Mouse (Mus musculus) cerebellum, postnatal 10 days (tissue): ENCODE measurements around the gene Prr22.
A peak's percentile ranks its signal among the peaks of the same experiment; 100 is the strongest.

Experiments
- DNase-seq, 2 experiments: peaks; one replicate each; pipeline ENCODE4 v3.0.0; 2021; ENCODE audit warnings: mixed read lengths in 2 of 2

The Prr22 gene

GRCm38 (mm10) chr17:56769950-56770349 is at the start of gene Prr22:
Gene Prr22, plus strand, starts transcription at chr17:56770250.
- no peak for DNase-seq

GRCm38 (mm10) chr17:56722441-56722840 is 47.6 kb upstream of the Prr22 start:
- no peak for DNase-seq

DNA sequence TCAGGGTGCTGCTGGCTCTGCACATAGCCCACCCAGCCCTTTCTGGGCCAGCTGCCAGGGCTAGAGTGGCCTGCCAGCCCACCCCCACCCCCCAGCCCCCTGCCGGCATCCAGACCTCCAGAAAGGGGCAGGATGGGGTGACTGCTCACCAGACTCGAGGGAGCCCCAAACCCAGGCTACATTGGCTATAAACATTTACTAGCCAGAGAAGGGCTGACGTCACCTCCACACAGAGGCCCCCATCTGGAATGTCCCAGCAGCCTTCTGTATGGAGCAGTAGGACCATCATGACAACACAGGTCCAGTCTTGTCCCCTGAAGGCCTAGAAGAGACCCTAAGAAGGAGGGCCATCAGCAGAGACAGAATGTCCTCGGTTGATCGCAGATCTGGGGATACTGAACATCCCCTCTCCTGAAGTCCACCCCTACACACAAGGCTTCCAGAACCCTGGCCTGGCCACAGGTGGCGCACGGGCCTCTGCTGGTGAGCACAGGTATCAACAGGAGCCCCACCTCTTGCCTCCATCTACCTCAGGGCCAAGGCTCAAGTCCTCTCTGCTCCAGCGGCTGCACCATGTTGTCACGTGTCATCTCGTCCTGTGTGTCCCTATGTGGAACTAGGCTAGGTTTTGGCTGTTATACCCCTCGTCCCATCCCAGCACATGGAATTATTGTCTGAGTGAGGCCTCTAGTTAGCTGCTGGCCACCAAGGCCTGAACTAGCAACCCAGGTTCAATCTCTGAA is 46.5 kb upstream of the Prr22 start:
- DNase-seq: no peak

GRCm38 (mm10) chr17:56727029-56727649 is 42.9 kb upstream of the Prr22 start:
- DNase-seq: no peak

DNA sequence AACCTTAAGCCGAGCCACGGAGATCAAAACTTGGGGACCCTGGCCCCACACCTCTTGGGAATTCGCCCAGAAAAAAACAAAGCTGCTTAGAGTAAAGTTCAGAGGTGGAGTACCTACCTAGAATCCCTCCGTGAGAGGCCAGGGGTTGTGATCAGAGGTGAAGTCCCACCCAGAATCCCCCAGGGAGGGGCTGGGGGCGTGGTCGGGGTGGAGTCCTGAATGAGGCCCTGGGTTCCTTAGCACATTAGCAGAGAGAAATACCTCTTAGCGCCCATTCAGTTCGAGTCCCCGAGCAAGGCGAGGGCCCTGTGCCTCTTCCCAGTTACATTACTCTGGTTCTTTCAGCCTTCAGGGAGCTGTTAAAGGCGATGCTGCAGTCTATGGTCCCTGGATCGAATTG is 42.4 kb upstream of the Prr22 start:
- peak in 1 of 2 experiments; percentile 40 for DNase-seq

DNA sequence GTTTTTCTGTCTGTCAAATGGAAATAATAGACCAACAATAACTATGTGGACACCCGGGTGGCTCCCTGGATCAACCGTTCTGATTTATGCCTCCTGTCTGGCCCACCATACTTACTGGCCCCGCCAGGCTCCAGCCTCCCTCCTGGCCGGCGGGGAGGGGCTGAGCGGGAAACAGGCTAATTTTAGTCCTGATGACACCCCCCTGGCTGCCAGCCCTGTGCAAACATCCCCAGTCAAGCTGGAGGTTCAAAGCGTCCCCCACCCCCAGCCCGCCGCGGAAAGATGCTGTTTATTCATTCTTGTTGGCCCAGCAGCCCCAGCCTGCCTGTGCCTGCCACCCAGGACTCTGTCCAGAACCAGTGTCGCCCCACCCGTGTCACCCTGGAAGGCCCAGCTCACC is 41.9 kb upstream of the Prr22 start:
- DNase-seq: no peak

DNA sequence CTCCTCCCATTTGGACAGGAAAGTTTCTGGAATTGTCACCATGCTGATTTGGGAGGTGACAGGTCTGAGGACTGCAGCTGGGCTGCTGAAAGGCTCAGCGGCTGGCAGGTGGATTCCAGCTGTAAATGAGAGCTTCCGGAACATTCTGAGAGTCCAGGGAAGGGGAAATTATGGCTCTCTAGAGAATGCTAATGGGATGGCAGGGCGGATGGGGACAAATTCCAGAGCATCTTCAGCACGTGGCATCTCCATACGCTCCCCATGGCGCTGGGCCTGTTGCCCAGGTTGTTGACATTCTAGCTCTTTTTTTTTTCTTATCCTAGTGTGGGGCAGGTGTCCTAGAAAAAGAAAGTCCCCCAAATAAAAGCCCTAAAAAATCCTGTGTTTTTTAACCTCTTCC is 40.9 kb upstream of the Prr22 start:
- peak; percentile 72 to 76 for DNase-seq

DNA sequence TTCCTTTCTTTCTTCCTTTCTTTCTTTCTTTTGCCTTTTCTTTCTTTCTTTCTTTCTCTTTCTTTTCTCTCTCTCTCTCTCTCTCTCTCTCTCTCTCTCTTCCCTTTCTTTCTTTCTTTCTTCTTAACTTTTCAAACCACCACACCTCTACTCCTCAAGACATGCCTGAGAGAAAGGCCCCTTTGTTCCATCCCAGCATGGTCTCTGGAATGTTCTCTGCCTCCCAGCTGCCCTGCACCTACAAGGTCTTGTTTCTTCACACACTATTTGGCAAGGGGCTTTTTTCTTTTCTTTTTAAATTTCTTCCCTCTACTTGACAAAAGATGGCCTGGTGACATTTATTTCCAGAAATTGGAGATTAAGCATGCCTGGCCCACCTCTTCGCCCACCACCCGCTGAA is 40.4 kb upstream of the Prr22 start:
- no peak for DNase-seq

GRCm38 (mm10) chr17:56736534-56736933 is 33.5 kb upstream of the Prr22 start:
- no peak for DNase-seq

DNA sequence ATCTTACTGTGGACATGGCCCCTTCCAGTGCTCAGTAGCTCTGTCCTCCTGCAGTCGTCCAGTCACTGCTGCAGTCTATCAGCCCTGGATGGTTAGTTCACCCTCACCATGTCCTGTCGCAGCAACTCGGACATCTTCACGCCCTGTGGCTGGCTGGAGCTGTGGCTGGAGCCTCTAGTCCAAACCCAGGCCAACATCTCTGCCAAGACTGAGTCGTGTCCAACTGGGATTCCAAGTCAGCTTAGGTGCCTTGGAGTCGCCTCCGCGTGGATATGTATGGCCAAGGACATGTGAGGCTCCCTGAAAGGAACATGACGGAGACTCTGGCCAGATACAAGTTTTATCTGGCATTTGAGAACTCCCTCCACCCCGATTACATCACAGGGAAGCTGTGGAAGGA is 31.8 kb upstream of the Prr22 start:
- no peak for DNase-seq

- no peak for DNase-seq
These were observed 29.8 kb upstream of the Prr22 start for GRCm38 (mm10) chr17:56740118-56740787.

- DNase-seq: no peak
These were observed 29.3 kb upstream of the Prr22 start for GRCm38 (mm10) chr17:56740788-56741160.

DNA sequence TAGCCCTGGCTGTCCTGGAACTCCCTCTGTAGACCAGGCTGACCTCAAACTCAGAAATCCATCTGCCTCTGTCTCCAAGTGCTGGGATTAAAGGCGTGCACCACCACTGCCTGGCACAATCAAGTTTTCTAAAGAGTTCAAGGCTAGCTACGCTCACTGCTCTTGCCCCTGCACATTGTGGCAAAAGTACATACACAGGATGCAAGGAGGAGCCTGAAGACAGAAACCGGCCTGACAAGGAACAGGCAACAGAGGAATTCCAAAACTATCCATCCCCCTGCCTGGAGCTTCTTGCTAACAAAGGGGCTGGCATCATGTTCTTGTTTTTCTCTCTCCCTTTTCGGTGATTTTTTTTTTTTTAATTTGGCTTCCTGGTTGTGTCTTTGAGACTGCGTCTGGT is 25.9 kb upstream of the Prr22 start:
- DNase-seq: no peak

GRCm38 (mm10) chr17:56751404-56752072 is 18.5 kb upstream of the Prr22 start:
- peak; percentile 53 to 61 for DNase-seq

- peak in 1 of 2 experiments; percentile 31 for DNase-seq
These were observed 16.6 kb upstream of the Prr22 start for GRCm38 (mm10) chr17:56753452-56753851.

DNA sequence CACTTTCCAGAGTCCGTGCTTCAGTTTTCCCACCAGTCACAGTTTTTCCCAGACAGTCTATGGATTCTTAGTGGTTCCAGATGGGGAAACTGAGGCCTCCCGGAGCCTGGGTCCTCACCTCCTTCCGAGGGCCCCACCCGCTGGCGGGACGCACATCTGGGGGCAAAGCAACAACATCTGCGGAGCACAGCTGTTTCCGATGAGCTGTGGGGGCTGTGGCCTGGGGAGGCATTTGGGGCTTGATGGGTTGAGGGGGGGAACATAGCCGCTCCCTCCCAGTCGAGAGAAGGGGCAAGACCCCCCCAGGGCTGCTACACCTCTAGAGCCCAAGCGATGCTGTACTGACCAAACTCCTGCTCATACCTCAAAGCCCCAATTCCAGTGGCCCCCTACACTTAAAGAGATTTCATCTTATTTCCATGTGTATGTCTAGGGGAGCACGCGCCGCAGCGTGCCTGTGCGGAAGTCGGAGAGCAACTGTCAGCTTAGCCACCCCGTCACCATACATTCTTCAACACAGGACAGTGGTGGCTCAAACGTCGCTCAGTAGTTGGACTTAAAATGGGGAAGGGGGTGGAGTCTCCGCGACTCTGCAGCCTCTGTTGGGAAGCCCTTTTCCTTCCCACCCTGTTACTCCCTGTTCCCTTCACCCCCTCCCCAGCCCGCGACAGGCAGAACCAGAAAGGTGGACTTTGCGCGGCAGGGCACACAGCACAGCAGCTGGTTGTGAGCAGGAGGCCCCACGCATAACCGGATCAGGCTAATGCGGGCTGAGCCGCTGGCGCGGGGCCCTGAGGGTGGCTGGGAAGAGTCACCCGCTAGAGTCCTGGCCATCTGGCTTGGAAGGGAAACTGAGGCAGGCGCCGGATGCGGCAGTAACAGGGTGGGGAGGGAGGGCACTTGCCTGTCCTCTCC is 15.5 kb upstream of the Prr22 start:
- DNase-seq: no peak

GRCm38 (mm10) chr17:56756703-56757399 is 13.2 kb upstream of the Prr22 start:
- DNase-seq: no peak

DNA sequence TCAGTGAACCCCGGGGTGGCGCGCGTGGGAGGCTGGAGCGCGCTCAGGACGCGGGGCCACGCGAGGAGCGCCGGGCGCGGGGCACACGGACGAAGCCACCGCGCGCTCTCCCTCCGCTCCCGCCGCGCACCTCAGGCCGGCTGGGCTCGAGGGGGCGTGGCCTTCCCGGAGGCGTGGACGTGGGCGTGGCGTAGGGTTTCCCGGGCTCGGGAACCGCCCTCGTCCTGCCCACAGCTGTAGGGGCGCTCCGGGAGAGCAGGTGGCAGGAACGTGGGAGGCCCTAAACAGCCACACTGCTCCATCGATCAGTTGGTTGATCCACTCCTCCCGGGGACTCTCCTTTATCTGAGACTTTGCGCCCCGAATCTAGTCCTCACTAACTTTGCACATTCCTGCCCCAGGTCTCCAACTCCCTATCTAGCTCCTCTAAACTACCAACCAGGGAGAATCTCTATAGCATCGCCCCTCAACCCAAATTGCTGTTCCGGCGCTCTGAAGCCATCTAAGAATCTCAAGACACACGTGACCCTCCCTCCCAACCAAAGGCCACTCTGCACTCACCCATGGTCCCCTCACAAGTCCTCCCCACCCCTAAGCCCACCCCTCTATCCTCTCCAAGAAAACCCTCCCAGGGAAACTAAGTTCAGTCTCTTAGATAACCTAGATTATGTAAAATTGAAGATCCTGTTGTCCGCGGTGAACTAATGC is 12.5 kb upstream of the Prr22 start, which contains the start of gene Nrtn:
Gene Nrtn (minus strand): TSS at position 115 of the 708 bp plus-strand sequence.
- peak; percentile 57 to 73 for DNase-seq

DNA sequence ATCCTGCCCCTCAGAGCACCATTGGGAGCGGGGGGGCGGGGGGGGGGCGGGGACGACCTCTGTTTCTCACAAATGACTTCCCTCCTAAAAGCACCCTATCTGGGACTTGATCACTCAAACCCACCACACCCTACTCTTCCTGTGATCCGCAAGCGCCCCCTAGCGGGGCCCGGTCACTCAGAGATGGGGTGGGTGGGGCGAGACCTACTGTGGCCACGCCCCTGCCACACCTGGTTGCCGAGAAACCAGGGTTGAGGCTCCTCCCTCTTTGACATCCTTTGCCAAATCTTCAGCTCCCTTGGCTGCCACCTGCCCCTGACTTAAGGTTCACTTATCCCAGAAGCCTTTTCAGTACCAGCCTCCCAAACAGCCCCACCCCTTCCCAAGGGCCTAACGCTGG is 11.9 kb upstream of the Prr22 start:
- peak; percentile 78 to 84 for DNase-seq

DNA sequence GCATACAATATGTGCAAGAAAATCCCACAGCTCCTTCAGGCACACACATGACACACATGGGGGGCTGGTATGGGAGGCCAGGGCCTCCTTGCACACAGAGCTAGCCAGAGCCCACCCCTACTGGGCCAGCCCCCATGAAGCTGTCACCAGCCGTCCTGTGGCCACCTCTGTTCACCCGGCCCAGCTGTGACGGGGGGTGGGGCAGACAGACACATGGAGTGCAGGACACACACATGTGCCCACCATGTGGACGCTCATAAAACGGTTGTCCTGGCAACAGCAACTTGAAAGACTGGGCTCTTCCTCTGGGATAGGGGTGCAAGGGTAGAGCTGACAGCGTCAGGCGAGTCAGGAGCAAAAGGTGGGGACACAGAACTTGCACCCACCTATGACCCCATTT is 10.8 kb upstream of the Prr22 start:
- DNase-seq: no peak

- DNase-seq: peak; percentile 45 to 50
These were observed 9.0 kb upstream of the Prr22 start for GRCm38 (mm10) chr17:56761077-56761476.
